Mouse (Mus musculus) layer of hippocampus, adult 2 months (tissue): ENCODE data around the gene Myo5a. TPM values are rescaled to one million over a fixed set of nuclear protein-coding genes. Genes with fewer than 3 reads are reported as not detected.

ENCODE experiments used
- DNase-seq, 2 experiments: peaks; one replicate each; pipeline ENCODE4 v3.0.0; 2022; ENCODE audit warnings: low spot score in 2 of 2
- H3K27ac ChIP-seq: fragments of 200-600 bp; 2 replicates; pipeline ENCODE4 v1.8.1; 2022
- H3K4me3 ChIP-seq: fragments of 200-600 bp; 2 replicates; pipeline ENCODE4 v1.8.1; 2022; ENCODE audit warnings: mild to moderate bottlenecking
- CTCF ChIP-seq: fragments of 200-600 bp; conservative IDR thresholded peaks from 2 replicates; pipeline ENCODE4 v1.8.1; 2022; ENCODE audit warnings: antibody characterized with exemption, mild to moderate bottlenecking, moderate library complexity
- total RNA-seq, 2 experiments: library from RNA; stranded (reverse); gene quantifications; 2 replicates each; pipeline ENCODE4 v1.2.3; 2021

Myo5a gene
- total RNA-seq, 2 experiments from 2014 or later: 201 to 210 TPM

GRCm38 (mm10) chr9:75171721-75172120, 100.9 kb downstream of the Myo5a start:
- no peak for DNase-seq
- TF ChIP-seq CTCF: no peak
- no peak overlapping the region for H3K4me3 ChIP-seq
- H3K27ac ChIP-seq: no peak overlapping the region

- H3K27ac ChIP-seq: peak overlapping the region; percentile 53; the same call in 1 of the 2 replicates
- no peak for DNase-seq
- no peak for TF ChIP-seq CTCF
Observed at GRCm38 (mm10) chr9:75187646-75188260, 116.9 kb downstream of the Myo5a start.

GRCm38 (mm10) chr9:75193858-75194257, 123.0 kb downstream of the Myo5a start:
- no peak overlapping the region for H3K4me3 ChIP-seq
- no peak for DNase-seq
- TF ChIP-seq CTCF: no peak
- peak overlapping the region; percentile 86 for H3K27ac ChIP-seq

More at GRCm38 (mm10) chr9:75187646-75188260, 116.9 kb downstream of the Myo5a start:
- no peak overlapping the region for H3K4me3 ChIP-seq

DNA sequence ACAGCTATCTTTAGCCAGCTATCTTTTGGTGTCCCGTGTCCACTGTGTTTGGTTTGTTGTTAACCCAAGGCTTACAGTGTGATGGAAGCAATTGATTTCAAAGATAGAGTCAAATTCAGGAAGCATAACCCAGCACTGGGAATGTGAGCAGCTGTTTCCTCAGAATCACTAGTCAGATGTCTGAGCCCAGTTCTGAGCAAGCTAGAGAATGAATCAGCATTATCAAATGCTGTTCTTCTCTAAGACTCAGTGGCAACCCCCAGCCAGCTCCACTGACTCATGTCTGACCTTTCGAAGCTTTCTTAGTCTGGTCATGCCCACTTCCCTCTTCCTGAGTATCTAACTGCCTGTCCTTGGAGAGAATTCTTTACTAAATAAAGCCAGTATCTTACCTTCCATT, 125.5 kb downstream of the Myo5a start:
- H3K27ac ChIP-seq: peak overlapping the region; percentile 86
- no peak overlapping the region for H3K4me3 ChIP-seq
- no peak for TF ChIP-seq CTCF
- peak in 1 of 2 experiments; percentile 58 for DNase-seq

GRCm38 (mm10) chr9:75197297-75197696, 126.5 kb downstream of the Myo5a start:
- DNase-seq: peak in 1 of 2 experiments; percentile 35
- peak; percentile 69 for TF ChIP-seq CTCF
- Histone ChIP-seq H3K27ac (peak overlapping the region; percentile 86), H3K4me3 (no peak overlapping the region)

DNA sequence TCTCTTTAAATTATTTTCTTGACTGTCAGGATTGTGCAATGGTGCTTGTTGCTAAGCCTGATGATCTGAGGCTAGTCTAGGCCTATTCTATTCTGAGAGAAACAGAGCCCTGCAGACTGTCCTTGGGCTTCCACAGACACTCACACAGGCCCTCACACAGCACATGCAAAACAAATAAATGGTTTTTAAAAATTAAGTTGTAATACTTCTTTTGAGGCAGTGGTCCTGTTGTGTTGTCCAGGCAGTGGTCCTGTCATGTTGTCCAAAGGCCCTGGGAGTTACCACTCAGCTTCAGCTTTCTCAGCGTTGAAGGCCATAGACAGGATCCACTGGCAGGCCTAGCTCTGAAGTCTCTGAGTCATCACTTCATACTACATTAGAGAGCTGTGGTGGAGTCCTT, 130.7 kb downstream of the Myo5a start:
- no peak for TF ChIP-seq CTCF
- no peak for DNase-seq
- H3K27ac ChIP-seq: peak overlapping the region; percentile 29; the same call in 1 of the 2 replicates

DNA sequence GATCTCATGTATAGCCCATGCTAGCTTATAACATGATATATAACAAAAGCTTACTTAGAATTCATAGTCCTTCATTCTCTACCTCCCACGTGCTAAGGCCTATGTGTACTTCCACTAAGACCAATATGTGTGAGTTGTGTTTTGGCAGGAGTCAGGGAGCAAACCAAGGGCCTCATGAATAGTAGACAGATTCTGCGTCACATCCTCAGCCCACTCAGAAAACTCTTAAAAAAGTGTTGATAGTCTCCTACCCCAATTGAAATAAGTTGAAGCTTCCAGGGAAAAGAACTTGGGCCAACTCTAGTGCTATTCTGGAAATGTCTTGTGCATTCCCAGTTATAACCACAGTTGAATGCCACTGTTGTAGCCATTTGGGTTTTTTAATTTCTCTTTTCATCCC, 131.2 kb downstream of the Myo5a start:
- H3K27ac ChIP-seq: peak overlapping the region; percentile 51; the same call in 1 of the 2 replicates
- TF ChIP-seq CTCF: no peak
- H3K4me3 ChIP-seq: no peak overlapping the region
- no peak for DNase-seq

More for the DNA sequence above, 130.7 kb downstream of the Myo5a start:
- H3K4me3 ChIP-seq: no peak overlapping the region

DNA sequence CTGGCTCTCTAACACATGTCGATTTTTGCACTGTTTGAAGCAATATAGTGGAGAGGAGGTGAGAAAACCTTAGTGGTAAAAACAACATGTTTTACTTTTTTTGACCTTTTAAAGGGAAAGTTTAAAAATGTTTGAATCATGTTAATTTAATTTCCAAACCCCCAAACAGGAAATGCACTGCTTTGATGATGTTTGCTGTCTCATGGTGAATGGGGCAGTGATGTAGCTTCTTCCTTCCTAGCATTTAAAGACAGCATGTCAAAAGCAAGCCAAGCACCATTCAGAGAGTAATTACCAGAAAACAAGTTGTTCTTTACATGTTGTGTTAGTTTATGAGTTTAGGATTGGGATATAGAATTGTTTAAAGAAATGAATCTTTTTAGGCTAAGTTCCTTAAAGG, 138.4 kb downstream of the Myo5a start:
- TF ChIP-seq CTCF: no peak
- Histone ChIP-seq H3K4me3 (no peak overlapping the region), H3K27ac (peak overlapping the region; percentile 14; the same call in 1 of the 2 replicates)

DNA sequence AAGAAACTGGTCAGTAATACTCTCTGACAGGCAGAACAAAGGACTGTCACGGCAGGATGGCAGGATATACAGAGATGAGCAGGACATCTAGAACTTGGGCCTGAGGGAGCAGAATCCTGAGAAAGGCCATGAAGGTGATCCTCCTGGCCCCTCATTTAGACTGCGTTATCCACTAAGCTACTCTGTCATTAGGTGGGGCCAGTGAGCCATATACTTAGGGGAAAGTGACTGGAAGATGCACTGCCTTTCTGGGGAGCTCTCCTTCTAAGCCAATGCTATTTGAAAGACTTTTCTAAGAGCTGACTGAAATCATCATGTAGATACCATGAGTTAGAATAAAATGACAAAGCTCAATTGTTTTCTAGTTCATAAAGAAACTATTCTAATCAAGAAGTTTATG, 139.5 kb downstream of the Myo5a start:
- H3K27ac ChIP-seq: peak overlapping the region; percentile 36; the same call in 1 of the 2 replicates
- no peak for DNase-seq
- TF ChIP-seq CTCF: peak; percentile 42
- no peak overlapping the region for H3K4me3 ChIP-seq

More for the DNA sequence above, 138.4 kb downstream of the Myo5a start:
- no peak for DNase-seq

DNA sequence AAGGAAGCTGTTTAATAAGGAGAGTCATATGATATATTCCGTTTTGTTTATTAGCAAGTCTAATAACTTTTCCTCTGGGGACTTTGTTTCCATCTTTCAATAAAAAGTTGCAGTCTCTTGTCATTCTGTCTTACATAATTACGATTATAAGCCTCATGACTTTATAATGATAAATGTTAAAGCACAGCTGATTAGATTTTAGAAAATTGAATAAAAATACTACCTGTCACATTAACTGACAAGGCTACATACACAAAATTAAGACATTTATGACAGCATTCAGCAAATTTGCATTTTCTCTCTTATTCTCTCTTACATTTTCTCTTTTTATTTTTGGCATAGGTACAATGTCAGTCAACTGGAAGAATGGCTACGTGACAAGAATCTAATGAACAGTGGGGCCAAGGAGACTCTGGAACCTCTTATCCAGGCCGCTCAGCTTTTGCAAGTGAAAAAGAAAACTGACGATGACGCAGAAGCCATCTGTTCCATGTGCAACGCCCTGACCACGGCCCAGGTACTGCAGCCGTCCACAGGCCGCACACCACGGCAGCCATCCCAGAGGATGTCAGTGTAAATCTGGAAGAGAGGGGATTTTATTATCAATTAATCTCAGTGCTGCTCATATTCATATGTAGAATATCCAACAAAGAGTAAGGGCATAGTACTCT, 144.1 kb downstream of the Myo5a start:
- Histone ChIP-seq H3K27ac (peak overlapping the region; percentile 59), H3K4me3 (no peak overlapping the region)
- TF ChIP-seq CTCF: no peak
- DNase-seq: no peak

GRCm38 (mm10) chr9:75219942-75220341, 149.1 kb downstream of the Myo5a start:
- Histone ChIP-seq H3K4me3 (no peak overlapping the region), H3K27ac (peak overlapping the region; percentile 28; the same call in 1 of the 2 replicates)
- DNase-seq: no peak
- no peak for TF ChIP-seq CTCF

DNA sequence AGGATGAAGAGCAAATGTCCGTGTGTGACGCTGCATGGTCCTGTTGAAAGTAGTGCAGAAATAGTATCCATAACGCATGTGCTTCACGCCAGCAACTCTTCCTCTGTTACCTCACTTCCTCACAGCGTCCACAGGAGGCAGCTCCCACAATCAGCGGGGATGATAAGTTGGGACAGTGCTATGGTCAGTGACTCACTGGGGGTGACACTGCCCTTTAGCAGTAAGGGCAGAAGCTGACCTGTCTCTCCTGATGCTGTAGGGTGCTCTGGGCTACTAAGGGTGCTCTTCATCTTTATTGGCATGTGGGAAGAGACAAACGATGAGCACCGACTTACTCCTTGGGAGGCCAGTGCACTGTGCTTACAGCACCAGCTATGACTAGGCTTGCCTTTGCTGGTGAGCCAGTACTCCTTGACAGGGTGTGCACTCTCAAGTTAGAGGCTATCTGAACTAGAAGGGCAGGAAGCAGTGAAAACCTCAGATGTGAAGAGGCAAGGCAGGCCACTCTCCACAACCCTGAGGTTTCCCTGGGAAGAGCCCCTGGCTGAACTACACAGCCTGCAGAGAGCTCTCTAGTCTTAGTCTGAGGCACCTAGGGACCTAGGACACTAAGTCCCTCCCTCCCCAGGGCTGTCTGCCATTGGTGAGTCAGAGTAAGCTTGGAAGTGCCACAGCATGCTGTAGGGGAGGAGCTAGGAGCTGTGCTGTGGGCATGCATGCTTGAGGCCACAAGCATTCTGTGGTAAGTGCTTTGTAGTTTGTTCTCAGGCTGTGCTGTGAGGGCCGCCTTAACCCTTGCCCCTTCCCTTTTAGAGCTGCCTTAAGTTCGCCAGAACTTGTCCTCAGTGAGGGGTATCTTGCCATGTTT, 150.8 kb downstream of the Myo5a start:
- DNase-seq: no peak
- TF ChIP-seq CTCF: no peak
- no peak overlapping the region for H3K4me3 ChIP-seq
- peak overlapping the region; percentile 32; the same call in 1 of the 2 replicates for H3K27ac ChIP-seq
